Mouse (Mus musculus): ENCODE results near the gene Mid1. TPM values are rescaled to one million over a fixed set of nuclear protein-coding genes. Genes with fewer than 3 reads are reported as not detected.
"Not testable (repeated sequence)": the region's sequence is repeated elsewhere in the genome, so short reads cannot be mapped to it uniquely, and the experiment has no call there.

The Mid1 gene
- total RNA-seq, 4 experiments from 2014 or later, result 8.4 to 19.0 (median 15.9) TPM

DNA sequence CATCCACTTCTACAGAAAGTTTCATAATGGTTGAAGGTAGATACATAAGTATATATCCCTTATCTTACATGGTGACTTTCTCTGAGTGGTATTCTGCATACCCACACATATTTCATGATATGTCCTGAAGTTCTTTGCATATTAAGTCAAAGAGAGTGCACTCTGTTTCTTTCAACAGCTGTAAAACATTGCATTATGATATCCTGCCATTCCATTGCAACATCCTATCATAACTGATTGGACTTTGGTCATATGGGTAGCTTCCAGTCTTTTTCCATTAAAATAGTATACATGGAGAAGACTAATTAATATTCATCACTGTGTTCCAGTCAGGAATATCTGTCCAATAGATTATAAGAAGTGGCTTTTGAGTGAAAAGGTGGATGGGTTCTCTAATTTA is 207.1 kb downstream of the Mid1 start:
- DNase-seq, result no peak

DNA sequence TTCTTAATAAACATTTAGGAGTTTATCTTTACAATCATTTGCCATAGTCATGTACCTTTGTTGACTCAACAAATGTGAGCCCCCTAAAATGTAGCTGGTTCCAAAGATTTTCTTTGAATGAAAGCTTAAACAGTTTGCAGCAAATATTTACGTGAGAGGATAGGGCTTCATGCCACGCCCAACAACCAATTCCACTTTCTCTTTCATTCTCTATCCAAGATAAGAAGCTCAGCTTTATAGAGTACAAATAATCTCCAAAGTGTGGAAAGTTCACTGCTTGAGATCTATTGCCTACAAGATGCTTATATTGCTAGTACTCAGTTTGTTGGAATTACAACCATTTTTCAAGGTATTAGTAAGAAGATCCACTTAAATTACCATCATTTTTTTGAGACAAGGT is 207.6 kb downstream of the Mid1 start:
- no peak for DNase-seq

DNA sequence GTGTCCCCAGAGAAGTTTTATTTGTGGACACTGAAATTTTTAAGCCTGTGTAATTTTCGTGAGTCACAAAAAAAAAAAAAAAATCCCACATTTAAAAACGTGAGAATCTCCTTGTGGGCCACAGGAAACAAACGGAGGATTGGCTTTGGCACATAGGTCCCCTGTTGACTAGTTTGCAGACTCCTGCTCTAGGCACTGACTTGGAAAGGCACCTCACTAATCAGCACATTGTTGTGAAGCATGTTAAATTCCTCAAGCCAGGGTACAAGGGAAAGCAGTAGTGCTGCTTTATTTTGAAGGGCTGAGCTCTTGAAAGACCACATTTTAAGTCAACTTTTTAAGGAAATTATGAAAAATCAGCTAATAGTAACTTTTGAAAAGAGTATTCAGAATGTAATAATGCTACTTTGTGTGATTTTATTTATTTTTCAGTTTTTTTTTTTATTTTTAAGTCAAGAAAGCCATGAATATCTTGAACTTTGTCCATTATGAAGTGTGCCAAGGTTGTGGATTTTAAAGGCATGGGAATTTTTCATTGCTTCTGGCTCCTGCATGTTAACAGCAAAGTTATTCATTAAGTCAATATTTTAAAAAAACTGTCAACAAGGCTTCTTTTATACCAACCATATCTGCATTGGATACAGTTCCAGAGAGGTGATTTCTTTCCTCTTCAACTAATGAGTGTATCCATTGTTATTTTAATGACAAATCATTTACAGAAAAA is 214.4 kb downstream of the Mid1 start:
- DNase-seq, result no peak

DNA sequence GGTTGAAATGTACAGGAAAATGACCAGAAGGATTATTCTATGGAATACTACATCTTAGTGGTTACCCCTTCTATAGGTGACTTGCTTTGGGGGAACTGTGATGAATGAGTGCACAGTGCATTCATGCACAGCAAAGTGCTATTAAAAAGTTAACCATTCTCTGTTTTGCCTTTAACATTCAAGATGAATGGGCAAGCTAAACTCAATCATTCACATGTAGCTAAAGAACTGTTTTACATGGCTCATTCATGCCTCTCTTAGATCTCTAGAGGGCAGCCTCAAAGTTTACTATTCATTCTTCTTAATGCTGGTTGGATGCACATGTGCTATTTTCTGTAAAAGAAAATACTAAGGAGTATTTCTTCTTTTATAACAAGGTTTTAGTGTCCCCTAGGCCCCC is 217.9 kb downstream of the Mid1 start:
- no peak for DNase-seq

DNA sequence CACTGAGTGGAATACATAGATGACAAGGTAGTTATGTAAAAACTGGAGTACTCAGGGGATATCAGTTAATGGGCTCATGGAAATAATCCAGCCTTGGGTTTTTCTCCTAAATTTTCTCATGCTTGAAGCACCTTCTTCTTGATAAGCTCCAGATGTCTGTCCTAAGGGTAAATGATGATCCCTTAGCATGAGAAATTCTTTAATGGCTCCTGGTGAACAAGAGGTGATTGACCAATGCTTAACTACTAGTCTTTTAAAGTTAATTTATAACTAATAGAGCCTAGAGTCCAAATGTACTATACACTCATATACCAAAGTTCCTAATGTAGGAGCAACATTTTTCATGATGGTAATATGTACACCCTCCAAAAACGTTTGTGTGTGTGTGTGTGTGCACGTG is 218.7 kb downstream of the Mid1 start:
- DNase-seq, result no peak

DNA sequence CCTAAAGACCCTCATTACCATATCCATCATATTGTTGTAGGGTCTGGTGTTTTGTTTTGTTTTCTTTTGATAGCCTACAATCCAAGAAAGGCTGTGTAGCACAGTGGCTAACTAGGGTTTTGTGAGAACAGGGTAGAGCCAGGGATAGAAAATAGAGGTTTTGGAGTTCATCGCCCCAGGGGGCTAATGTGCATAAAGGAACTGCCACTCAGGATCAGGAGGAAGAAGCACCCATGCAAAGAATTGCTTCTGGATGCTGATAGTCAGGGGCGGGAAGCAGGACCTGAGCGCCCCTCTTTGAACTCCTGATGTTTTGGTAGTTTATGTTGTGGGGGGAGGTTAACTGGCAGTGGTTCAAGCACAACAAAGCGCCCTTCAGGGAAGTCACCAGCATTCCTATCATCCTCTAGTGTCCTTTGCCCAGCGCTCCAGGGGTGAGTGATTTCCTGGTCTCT is 221.1 kb downstream of the Mid1 start:
- DNase-seq, result no peak

DNA sequence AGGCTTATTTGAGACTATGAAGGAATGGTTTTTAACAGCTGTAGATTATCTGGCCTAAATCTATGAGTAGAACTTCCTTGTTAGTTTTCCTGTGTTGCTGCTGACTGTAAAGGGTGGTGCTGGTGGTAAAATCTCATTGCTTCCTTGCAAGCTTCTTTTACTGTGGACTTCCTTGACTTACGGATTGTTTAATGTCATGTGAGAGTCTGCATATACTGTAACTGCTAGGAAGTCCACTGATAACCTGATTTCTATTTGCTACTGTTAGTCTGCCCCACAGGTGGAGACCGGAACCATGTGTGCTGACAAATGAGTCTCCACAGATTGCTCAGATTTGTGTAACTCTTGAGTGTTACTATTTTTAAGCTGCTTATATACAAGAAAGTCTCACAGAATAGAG is 224.9 kb downstream of the Mid1 start:
- DNase-seq, result no peak

DNA sequence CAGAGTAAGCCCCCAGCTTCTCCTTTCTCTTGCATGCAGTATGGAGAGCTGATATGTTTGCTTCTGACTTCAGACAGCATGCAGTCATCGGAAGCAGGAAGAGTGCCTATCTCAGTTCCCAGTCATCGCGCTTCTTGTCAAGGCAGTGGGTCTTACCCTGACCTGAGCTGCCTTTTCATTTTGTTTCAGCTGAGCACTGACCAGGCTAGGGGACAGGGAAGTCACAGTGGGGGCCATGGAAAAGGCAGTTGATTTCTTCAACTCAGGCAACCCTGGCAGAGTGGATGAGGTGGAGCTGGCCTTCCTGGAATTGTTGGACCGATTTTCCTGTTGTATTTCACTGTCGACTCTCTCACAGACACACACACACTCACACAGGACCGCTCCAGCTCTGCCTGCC is 230.7 kb downstream of the Mid1 start:
- DNase-seq, result peak; percentile 7

DNA sequence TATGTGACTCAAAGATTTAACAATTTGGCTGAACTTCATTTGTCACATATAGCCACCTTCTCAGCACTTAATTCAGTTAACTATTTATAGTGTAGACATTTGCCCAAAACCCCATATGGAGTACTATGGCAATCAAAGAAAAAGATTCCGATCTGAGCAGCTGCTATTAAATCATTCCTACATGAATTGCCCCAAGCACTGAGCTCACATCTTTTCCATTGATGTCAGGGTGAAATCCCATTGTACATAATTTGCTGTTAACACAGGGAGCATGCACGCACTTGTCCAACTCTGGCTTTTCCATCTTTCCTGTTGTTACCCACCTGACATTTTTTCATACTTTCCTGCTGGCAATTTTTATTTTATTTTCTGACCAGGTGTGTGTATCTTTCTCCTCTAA is 237.5 kb downstream of the Mid1 start:
- no peak for DNase-seq

DNA sequence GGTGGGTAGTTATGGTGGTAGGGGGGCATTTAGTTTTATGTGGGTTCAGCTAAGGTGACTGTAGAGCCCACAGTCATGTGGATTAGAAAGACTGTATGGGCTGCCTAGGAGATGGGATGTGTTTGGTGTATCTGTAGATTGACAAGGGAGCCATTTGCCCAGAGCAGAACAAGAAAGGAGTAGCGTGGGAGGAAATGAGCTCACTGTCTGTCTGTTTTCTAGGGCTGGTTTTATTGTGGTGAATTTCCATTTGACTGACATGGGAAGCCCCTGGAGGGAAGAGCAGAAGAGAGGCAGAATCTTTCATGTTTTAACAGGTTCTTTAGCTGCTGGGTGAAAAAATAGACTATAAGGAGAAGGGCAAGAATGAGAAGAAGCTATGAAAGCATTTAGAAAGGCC is 238.4 kb downstream of the Mid1 start:
- DNase-seq, result no peak

DNA sequence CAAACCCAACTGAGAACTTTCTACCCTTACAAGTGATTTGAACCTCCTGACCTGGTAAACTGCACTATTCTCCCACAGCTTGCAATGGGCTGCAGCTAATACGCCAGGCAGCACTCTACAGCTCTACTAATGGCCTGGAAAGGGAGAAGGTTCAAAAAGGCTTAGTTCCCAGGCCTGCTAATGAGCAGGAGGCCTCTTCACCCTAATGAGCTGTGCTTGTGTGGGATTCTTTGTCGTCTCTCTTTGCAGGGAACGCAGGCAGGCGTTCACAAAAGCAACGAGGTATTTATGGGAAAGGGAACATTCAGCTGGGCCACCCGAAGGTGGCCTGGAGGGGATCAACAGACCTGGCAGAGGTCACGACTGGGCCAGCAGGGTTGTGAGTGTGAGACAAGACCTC is 240.6 kb downstream of the Mid1 start:
- DNase-seq, result no peak

DNA sequence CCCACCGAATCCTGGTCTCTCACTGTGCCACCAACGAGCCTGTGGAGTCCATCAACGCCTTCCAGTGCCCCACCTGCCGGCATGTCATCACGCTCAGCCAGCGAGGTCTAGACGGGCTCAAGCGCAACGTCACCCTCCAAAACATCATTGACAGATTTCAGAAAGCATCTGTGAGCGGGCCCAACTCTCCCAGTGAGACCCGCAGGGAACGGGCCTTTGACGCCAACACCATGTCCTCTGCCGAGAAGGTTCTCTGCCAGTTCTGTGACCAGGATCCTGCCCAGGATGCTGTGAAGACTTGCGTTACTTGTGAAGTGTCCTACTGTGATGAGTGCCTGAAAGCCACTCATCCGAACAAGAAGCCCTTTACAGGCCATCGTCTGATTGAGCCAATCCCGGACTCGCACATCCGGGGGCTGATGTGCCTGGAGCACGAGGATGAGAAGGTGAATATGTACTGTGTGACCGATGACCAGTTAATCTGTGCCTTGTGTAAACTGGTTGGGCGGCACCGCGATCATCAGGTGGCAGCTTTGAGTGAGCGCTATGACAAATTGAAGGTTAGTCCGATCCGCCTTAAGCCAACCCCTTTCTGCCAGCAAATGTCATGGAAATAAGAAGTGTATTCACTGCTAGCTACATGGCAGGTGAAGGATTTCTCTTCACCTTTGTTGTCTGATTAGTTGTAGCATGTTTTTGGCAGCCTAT is 242.3 kb downstream of the Mid1 start:
- DNase-seq, result no peak

DNA sequence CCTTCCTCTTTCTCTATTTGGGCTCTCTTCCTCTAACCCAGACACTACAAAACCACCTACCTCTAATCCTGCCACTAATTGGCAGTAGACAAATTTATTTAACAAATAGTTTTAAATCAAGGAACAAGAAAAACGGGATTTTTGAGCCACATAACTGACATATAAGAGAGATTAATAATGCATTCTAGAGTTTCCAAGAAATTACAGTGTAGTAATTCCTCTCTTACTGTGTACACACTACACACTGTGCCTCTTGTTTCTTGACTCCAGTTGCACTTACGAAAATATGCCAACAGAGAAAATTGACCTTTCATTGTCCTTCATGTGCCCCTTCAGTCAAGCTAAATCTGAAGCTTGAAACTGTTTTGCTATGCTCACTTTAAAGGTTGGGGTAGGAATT is 245.9 kb downstream of the Mid1 start:
- DNase-seq, result no peak

DNA sequence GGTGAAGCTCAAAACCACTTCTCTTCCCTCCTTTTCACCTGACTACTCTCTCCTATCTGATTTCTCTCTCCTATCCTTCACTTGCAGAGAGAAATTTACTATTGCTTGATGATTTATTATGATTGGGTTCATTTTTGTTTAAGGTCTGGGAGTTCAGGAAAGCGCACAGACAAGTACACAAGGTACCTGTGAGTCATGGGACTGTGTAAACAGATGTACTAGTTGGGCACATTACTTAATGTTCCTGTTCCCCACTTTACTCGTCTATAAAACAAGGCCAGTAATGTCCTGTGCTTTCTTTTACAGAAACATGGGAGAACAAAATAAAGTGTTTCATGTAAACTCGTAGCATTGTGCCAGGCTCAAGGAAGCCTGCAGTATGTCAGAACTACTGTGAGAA is 248.2 kb downstream of the Mid1 start:
- no peak for DNase-seq

DNA sequence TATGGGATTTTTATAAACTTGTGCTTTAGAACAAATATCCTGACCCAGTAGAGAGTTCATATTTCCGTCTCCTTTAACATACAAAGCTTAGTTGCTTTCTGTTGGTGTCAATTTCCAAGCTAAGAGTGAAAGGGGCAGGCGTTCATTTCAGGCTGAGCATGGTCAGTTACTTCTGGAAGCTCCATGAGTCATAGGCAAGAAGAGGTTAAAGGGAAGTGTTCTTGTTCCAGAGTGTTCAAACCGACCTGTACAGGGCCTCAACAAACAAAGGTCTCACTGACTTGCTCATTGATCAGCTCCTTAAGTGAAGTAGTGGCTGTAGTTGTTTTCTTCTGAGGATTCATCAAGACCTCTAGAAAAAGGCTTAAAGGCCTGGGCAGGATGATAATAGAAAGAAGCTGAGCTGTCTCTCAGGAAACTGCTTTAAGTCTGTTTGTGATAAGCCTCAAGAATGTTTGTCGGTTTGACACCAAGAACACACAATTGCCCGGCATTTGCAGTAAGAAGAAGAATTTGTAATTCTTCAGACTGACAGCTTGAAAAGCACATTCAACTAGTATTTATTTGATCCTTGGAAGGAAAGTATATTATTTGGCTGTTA is 252.2 kb downstream of the Mid1 start:
- no peak for DNase-seq

DNA sequence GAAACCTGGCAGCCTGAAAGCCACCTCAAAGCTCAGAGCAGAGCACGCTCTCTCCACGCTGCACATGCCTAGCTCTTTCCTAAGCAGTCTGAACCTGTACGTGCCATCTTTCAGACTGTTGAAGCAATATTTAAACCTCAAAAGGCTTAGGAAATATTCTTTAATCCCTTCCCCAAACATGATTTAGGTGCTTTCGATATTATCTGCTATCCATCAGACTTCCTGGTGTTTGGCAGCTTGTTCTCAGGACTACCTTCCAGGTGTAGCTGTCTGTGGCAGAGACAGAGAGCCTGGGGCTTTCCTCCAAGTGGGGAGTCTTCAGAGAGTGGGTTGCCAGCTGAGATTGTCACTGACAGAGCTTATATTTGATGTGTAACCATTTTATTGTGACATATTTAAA is 255.5 kb downstream of the Mid1 start:
- DNase-seq, result no peak

DNA sequence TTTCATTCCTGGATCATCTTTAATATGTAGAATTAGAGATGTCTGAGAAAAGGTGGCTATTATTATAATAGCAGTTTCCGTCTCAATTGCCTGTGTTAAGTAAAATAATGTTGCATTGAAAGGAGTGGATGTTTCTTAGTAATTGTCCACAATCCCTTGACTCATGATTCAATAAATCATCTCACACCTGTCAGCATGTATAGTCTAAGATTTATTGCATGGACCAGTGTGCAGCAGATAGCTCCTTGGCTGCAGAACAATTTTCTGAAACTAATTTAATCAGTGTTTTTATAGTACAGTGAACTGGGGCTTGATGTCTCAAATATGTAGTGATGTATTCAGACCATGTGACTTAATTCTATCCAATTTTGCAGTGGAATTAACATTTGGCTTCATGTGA is 265.6 kb downstream of the Mid1 start:
- no peak for DNase-seq

DNA sequence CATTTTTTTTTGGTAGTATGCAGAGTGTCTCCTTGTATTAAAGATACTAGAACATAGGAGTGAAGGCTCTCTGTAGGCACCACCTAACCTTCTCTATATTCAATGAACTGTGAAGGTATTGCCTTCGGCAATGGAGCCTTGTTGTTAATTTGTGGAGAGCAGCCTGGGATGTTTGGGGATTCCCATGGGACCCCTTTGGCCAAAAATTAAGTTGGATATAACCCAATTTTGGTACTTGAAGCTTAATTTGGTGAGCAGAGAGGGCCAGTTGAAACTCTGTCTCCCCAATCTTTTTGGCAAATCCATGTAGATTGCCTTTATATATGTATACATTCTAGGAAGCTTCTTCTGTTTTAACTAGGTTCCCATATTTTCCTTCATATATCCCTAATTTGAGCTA is 284.3 kb downstream of the Mid1 start:
- DNase-seq, result no peak

DNA sequence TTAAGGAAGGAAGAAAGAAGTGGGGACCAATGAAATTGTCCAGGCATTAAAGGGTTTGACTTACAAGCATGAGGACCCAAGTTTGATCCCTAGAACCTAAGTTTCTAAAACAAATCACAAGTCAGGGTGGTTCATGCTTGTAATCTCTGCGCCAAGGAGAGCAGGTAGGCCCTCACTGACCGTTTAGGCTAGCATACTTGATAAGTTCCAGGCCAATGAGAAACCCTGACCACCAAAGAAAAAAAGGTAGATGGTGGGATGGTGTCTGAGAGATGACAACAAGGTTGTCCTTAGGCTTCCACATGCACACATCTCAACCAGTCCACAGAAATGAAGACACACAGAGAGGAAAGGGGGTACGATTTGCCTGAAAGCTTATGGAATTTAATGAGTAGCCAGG is 284.8 kb downstream of the Mid1 start:
- not testable (repeated sequence) for DNase-seq

DNA sequence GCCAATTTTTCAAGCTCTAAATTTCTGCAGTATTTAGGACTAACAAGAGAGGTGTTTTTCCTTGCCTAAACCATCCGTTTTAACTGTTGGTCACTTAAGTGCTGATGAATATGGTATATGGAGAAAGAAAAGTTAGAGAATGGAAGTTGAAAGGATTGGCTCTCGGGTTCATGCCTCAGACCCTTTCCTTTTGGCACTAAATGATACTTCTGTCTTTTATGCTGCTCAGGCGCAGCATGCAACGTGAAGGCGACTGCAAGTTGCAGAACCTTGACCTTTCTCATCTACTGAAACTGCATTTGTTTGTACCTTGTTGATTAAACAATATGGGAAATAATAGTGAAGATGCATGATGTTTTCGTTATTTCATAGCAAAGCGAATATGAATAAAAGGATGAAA is 285.5 kb downstream of the Mid1 start:
- not testable (repeated sequence) for DNase-seq

DNA sequence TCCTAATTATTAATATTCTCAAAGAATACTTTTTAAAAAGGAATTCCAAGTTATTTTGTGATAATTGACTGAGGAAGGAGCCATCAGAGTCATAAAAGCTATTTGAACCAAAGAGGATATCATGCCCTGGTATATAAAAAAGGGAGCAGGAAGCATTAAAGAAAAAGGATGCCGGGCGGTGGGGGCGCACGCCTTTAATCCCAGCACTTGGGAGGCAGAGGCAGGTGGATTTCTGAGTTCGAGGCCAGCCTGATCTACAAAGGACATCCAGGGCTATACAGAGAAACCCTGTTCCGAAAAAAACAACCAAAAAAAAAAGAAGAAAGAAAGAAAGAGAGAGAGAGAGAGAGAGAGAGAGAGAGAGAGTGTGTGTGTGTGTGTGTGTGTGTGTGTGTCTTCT is 286.6 kb downstream of the Mid1 start:
- not testable (repeated sequence) for DNase-seq

DNA sequence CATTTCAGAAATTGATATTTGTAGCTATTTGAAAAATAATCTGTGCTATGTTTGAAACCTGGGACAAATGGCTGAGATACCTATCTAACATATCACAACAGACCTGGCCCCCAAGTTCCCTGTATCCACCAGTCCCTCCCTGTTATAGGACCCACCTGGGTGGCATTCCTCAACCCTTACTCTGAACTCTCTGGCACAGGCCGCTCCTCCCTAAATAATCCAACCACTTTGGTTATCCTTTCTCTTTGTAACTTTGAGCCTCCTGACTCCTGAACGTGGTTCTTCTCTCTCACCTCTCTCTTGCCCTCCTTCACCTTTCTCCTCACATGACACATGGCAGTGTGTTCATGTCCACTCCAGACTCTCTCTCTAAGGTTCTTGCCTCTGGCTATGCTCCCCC is 287.1 kb downstream of the Mid1 start:
- DNase-seq, result not testable (repeated sequence)

DNA sequence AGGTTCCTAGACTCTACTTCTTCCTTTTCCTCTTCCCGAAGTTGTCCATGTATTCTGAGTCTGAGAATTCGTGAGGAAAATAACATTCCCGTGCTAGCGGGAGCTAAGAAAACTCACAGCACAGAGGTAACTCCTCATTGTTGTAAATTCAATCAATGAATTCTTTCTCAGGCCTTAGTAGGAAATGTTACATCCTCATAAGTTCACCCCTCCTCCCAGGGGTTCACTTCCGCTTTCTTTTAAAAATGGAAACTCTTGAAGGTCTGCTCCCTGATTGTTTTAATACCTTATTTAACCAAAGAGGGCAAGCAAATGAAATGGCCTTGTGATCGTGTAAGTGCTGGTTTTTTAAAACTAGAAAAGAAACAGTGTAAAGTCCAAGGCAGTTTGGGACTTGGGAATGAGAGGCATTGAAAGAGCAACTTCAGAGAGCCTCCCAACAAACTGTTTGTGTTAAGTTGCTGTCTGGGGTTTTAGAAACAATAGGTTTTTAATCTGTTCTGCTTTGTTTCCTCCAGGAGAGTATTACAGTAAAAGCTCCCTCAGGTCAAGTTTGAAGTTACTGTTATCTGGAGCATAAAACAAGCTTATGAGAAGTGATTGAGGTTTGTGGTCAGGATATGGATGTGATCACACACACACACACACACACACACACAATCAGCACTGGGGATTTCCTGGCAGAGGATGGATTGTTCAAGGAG is 287.9 kb downstream of the Mid1 start:
- not testable (repeated sequence) for DNase-seq

Data from adrenal gland, adult 8-10 months (tissue).